Mouse (Mus musculus) bone marrow macrophage, adult 2 months (primary cell): ENCODE measurements at regions not wholly inside any gene's neighbourhood (a gene's known extent, or its start where the extent isn't known, plus 50 kb on each side); places are given as distances from the start of the nearest gene placed in this dataset.

ENCODE experiments used
- CTCF ChIP-seq: IDR thresholded peaks from 2 replicates; pipeline ENCODE4 v1.5.1; 2012; ENCODE audit warnings: low read depth, mild to moderate bottlenecking, low read length, moderate library complexity
- POLR2A ChIP-seq: IDR thresholded peaks from 2 replicates; pipeline ENCODE4 v1.6.1; 2012; ENCODE audit warnings: mild to moderate bottlenecking, low read depth, low read length, borderline replicate concordance

DNA sequence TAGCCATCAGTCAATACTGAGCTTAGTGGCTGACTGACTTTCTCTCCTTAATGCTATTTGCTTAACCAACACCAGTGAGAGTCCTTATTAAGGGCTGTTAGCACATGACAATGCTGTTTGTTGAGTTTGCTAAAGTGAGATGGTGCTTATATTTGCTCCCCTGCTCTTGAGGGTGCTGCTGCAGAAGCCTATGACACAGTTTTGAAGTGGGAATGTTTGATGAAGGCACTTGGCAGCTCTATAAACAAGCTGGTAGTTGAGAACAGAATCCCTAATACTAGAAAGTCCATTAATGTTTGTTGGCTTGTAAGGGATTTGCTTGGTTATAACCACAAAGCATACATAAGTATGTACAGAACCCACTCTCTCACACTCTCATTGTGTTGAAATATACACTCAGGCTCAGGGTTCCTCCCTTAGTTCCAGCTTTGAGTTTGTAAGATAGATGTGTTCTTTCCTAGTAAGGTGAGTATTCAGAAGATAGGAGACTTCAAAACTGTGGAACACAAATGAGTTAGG lies 249.1 kb upstream of the Klf4 start:
- TF ChIP-seq CTCF (no peak), POLR2A (no peak)
